In the genomic region with DNA sequence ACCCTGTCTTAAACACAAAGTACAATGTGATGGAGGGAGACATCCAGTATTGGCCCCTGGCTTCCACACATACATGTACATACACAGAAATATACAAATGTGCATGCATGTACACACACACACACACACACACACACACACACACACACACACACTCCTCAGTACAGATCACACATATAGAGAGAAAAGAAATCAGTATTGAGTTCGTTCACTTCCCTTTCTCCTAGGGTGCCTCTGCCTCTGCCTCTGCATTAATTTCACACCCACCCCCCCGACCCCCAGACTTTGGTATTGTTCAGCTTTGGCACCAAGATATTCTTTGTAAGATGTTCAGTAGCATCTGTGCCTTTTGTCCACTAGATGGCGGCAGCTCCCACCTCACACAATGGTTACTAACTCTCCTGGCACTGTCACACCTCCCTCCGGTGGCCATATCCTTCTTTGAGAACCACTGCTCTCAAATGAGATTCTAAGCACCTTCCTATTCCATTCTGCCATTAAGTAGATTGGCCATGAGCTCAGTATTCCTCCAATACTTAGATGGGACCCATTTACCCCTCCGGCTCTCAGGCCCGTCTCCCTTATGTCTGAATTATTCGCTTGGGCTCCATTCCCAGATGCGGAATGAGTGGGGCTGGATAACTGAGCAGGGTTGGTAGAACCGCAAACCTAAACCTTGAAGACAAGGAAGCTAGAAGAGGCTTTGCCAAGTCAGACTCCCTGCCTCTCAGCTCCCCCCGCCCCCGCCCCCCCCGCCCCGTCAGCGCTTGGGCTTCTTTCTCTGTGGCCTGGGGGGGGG, we compare ENCODE assay signal across 9 mouse cellular contexts. TPM values are rescaled to one million over a fixed set of nuclear protein-coding genes. Genes with fewer than 3 reads are reported as not detected.
DNase-seq lines count a peak whose midpoint lies in the region; ATAC-seq and TF ChIP-seq lines count a peak whose summit lies in the region.
"Had no signal": no experiment of that assay in that cellular context is flagged by ENCODE, and none has a peak within 500 bp of the region (broad histone marks: within the 10 kb centered on the region; RNA-seq: fewer than 3 reads in every experiment).

No protein-coding gene starts in this region.

- 0 out of 2 replicates have a peak, but pooled peaks cover 4% of the 10 kb centered on the region for H3K36me3 ChIP-seq in small intestine, adult 2 months (ENCODE audit: control insufficient read depth, insufficient read depth, low read length)

- H3K4me3 ChIP-seq in small intestine, adult 2 months (ENCODE audit: low read depth, low read length), result no peak overlapping the region

- TF ChIP-seq POLR2A in small intestine, adult 2 months (IDR thresholded peaks at IDR 0.05; ENCODE audit: low read depth, low read length), result no peak

- H3K4me1 ChIP-seq in small intestine, adult 2 months (ENCODE audit: control insufficient read depth, insufficient read depth, insufficient read length, low read length), result no peaks in the 10 kb centered on the region

- WGBS in small intestine, adult 2 months, result 73% methylated on average over 14 of the region's 14 CpGs

- H3K27me3 ChIP-seq in small intestine, adult 2 months (ENCODE audit: control insufficient read depth, insufficient read depth, low read length), result no peaks in the 10 kb centered on the region

- H3K27ac ChIP-seq in small intestine, adult 2 months (ENCODE audit: insufficient read depth, low read depth, low read length), result no peak overlapping the region
- H3K27ac ChIP-seq: macrophage had no signal

- peak; percentile 31 for DNase-seq in gastrocnemius, postnatal 10 days
- no peak for DNase-seq in gastrocnemius, postnatal 25 days
- peak; percentile 82 for DNase-seq in R1 (ENCODE audit: low read depth, low spot score)
- DNase-seq in embryo, embryonic 10 days (ENCODE audit: low spot score), result peak; percentile 86
- DNase-seq in layer of hippocampus, adult 9-11 months, result peak; percentile 60

- TF ChIP-seq CTCF in small intestine, adult 2 months (IDR thresholded peaks at IDR 0.05; ENCODE audit: extremely low read depth, insufficient read length, insufficient replicate concordance, low read depth, low read length), result peak; percentile 80; the same call in 1 of the 2 replicates

- ATAC-seq in hematopoietic stem cell, adult 5-6 weeks (replicated peaks in 1 of 2; ENCODE audit: insufficient read depth in 1 of 2, low FRiP score in 2 of 2, low TSS enrichment in 1 of 2, low read depth in 1 of 2, poor library complexity in 2 of 2, severe bottlenecking in 2 of 2), result peak; percentile 73 to 78
- ATAC-seq in megakaryocyte progenitor cell, adult 5-6 weeks (replicated peaks; ENCODE audit: poor library complexity), result peak; percentile 96

RNA-seq across cellular contexts. Expression of gene Sdr42e1, which starts 47.2 kb away (rescaled TPM):
- total RNA-seq in gastrocnemius, postnatal 10 days (2021), result under 1 TPM; 0.41 to 0.52 TPM
- under 1 TPM; 0.38 to 0.51 TPM for total RNA-seq in gastrocnemius, postnatal 25 days (2021)
- total RNA-seq in hematopoietic stem cell, adult 5-6 weeks (2017), result 3.2 and 7.6 TPM in 2 replicates
- total RNA-seq in megakaryocyte progenitor cell, adult 5-6 weeks (2015), result 3.4 and 4.2 TPM in 2 replicates
- 4.4 and 5.1 TPM in 2 replicates for total RNA-seq in megakaryocyte progenitor cell, adult 5-6 weeks (2017)
- polyA plus RNA-seq in small intestine, adult 2 months (2012; rRNA removed), result 4.4 and 7.4 TPM in 2 replicates
